Mouse (Mus musculus) megakaryocyte, embryonic 14.5 days (primary cell): Measurements from ENCODE around the gene Acta1.

ENCODE experiments used
- FLI1 ChIP-seq: IDR thresholded peaks from 2 replicates; pipeline ENCODE4 v1.6.1; 2012; ENCODE audit warnings: low read length, inconsistent platforms, mixed read lengths
- GATA1 ChIP-seq: IDR thresholded peaks from 3 replicates; pipeline ENCODE4 v1.6.1; 2012; ENCODE audit warnings: mixed read lengths, low read length, inconsistent platforms, borderline replicate concordance

DNA sequence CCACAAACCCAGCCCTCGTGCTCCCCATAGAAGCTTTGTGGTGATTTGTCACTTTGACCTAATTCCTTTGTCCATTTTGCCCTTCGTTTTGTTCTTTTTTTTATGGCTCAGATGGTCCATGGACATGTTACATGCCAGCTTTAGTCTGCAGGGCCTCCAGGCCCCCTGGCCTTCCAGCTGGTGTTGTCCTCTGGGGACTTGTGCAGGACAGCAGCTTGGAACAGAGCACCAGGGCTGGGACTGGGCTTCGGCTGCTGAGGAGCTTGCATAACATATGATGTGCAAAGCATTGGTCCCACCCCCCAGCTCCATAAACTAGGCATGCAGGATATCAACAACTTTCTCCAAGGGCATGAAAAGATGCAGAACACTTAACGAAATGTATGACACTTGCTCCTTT lies 4.8 kb downstream of the Acta1 start:
- TF ChIP-seq GATA1 = no peak
- TF ChIP-seq FLI1 = no peak
